Comparison of ENCODE assay signal across 8 mouse cellular contexts in the genomic region with DNA sequence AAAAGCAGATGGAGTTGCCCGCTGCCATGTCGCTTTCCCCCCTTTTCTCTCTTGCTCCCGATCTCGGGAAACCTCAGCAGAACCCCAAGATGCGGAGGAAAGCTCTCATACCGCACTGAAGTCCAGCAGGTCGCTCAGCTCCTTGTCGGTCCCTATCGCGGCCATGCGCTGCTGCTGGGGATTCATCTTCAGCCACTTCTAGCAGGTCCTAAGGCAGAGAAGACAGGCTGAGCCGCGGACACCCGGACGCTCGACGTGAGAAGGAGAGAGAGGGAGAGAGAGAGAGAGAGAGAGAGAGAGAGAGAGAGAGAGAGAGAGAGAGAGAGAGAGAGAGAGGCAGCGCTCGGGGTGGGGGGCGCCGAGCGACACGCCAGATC. TPM values are rescaled to one million over a fixed set of nuclear protein-coding genes. Genes with fewer than 3 reads are reported as not detected.
DNase-seq lines count a peak whose midpoint lies in the region; ATAC-seq and TF ChIP-seq lines count a peak whose summit lies in the region.

No protein-coding gene starts in this region.

- 1% methylated on average over 22 of the region's 23 CpGs for WGBS in forebrain, postnatal 0 days
- WGBS in hindbrain, embryonic 16.5 days = under 1% methylated on average over 22 of the region's 23 CpGs
- 1% methylated on average over 21 of the region's 23 CpGs for WGBS in stomach, embryonic 14.5 days

- DNase-seq in ovary, adult 18-20 months (ENCODE audit: low spot score) = peak; percentile 15
- no peak for DNase-seq in ovary, postnatal 36 days (ENCODE audit: low spot score)
- peak; percentile 49 for DNase-seq in cerebellum, adult 8-10 months
- no peak for DNase-seq in forebrain, postnatal 0 days
- peak; percentile 48 for DNase-seq in left cerebral cortex, postnatal 4 days
- peak; percentile 58 for DNase-seq in mesoderm, embryonic 11.5 days (ENCODE audit: low read depth, low spot score)

- H3K9me3 ChIP-seq in forebrain, postnatal 0 days (ENCODE audit: low read length) = no peaks in the 10 kb centered on the region
- no peaks in the 10 kb centered on the region for H3K9me3 ChIP-seq in hindbrain, embryonic 16.5 days (ENCODE audit: control insufficient read depth, low read length)
- no peaks in the 10 kb centered on the region for H3K9me3 ChIP-seq in stomach, embryonic 14.5 days (ENCODE audit: control insufficient read depth, low read depth, low read length)

- peak overlapping the region; percentile 64 for H3K4me2 ChIP-seq in forebrain, postnatal 0 days (ENCODE audit: low read depth)
- H3K4me2 ChIP-seq in hindbrain, embryonic 16.5 days (ENCODE audit: low read length) = peak overlapping the region; percentile 87
- peak overlapping the region; percentile 69 for H3K4me2 ChIP-seq in stomach, embryonic 14.5 days (replicated peaks; ENCODE audit: low read depth, low read length)

- TF ChIP-seq CTCF in forebrain, postnatal 0 days (IDR thresholded peaks at IDR 0.05; ENCODE audit: low read depth) = no peak

- no peaks in the 10 kb centered on the region; the same call in 1 of the 2 replicates for H3K4me1 ChIP-seq in forebrain, postnatal 0 days (ENCODE audit: insufficient read depth)
- peaks cover 13% of the 10 kb centered on the region for H3K4me1 ChIP-seq in hindbrain, embryonic 16.5 days (ENCODE audit: control insufficient read depth, insufficient read depth, low read depth, low read length)
- H3K4me1 ChIP-seq in stomach, embryonic 14.5 days (ENCODE audit: control insufficient read depth, insufficient read depth, low read length) = 0 out of 2 replicates have a peak, but pooled peaks cover 3% of the 10 kb centered on the region

- H3K36me3 ChIP-seq in forebrain, postnatal 0 days (ENCODE audit: insufficient read depth) = no peaks in the 10 kb centered on the region
- H3K36me3 ChIP-seq in hindbrain, embryonic 16.5 days (ENCODE audit: control insufficient read depth, insufficient read depth, low read length) = no peaks in the 10 kb centered on the region; the same call in 1 of the 2 replicates
- peaks cover 8% of the 10 kb centered on the region for H3K36me3 ChIP-seq in stomach, embryonic 14.5 days (ENCODE audit: control insufficient read depth, insufficient read depth, low read length)

- ATAC-seq in forebrain, postnatal 0 days = peak; percentile 26
- peak; percentile 63 for ATAC-seq in hindbrain, embryonic 16.5 days
- ATAC-seq in stomach, embryonic 14.5 days (ENCODE audit: insufficient number of reproducible peaks, insufficient read depth, low FRiP score, low read depth) = 0 out of 2 replicates have a peak, but pooled peaks have one; percentile 25

- no peaks in the 10 kb centered on the region for H3K27me3 ChIP-seq in forebrain, postnatal 0 days (ENCODE audit: insufficient read depth, low read length)
- no peaks in the 10 kb centered on the region for H3K27me3 ChIP-seq in hindbrain, embryonic 16.5 days (replicated peaks; ENCODE audit: control insufficient read depth, insufficient read depth, low read length)
- no peaks in the 10 kb centered on the region for H3K27me3 ChIP-seq in stomach, embryonic 14.5 days (ENCODE audit: control insufficient read depth, insufficient read depth, low read length)

- peak overlapping the region; percentile 95 for H3K9ac ChIP-seq in forebrain, postnatal 0 days
- H3K9ac ChIP-seq in hindbrain, embryonic 16.5 days (ENCODE audit: low read depth, low read length) = peak overlapping the region; percentile 98
- peak overlapping the region; percentile 99 for H3K9ac ChIP-seq in stomach, embryonic 14.5 days (replicated peaks; ENCODE audit: low read depth, low read length)

- peak overlapping the region; percentile 91 for H3K4me3 ChIP-seq in forebrain, postnatal 0 days (ENCODE audit: low read depth, low read length)
- peak overlapping the region; percentile 98 for H3K4me3 ChIP-seq in hindbrain, embryonic 16.5 days (ENCODE audit: low read length)
- H3K4me3 ChIP-seq in stomach, embryonic 14.5 days (ENCODE audit: low read depth, low read length) = peak overlapping the region; percentile 98

- H3K27ac ChIP-seq in forebrain, postnatal 0 days (ENCODE audit: low read depth, low read length) = peak overlapping the region; percentile 95
- peak overlapping the region; percentile 95 for H3K27ac ChIP-seq in hindbrain, embryonic 16.5 days (ENCODE audit: low read depth, low read length)
- H3K27ac ChIP-seq in stomach, embryonic 14.5 days (ENCODE audit: low read length) = peak overlapping the region; percentile 98

- intact Hi-C loops in left cerebral cortex, postnatal 4 days (cut with DNase I) = no loop called here

RNA-seq across cellular contexts. Expression of gene Tcf12, which starts 1.1 kb away (rescaled TPM):
- 58.8 and 71.5 TPM in 2 replicates for total RNA-seq in forebrain, postnatal 0 days (2014; rRNA removed)
- 23.6 and 32.4 TPM in 2 replicates for polyA plus RNA-seq in forebrain, postnatal 0 days (2015; fragmentation: Nextera tagmentation; extraction: Ambion mirVana)
- 56.8 and 62.7 TPM in 2 replicates for polyA plus RNA-seq in hindbrain, embryonic 16.5 days (2015; fragmentation: Nextera tagmentation; extraction: Ambion mirVana)
- total RNA-seq in left cerebral cortex, postnatal 4 days (2021) = 10 to 100 TPM; 59.3 to 59.6 TPM
- polyA plus RNA-seq in stomach, embryonic 14.5 days (2014; fragmentation: Nextera tagmentation; extraction: Ambion mirVana) = 80.0 and 87.7 TPM in 2 replicates

Comparison
In these comparisons a context has a peak if more than half of its experiments do, and no peak if none do; other contexts are left out.
1. DNase-seq: peak in ovary, adult 18-20 months (single experiment), cerebellum, adult 8-10 months (single experiment), left cerebral cortex, postnatal 4 days (single experiment) and mesoderm, embryonic 11.5 days (single experiment); none in ovary, postnatal 36 days (single experiment) and forebrain, postnatal 0 days (single experiment).
2. Peak in every context shown above with its lines, with median percentiles within 50 percentile points of each other: ATAC-seq, H3K27ac ChIP-seq, H3K4me2 ChIP-seq, H3K4me3 ChIP-seq and H3K9ac ChIP-seq.